Mouse (Mus musculus) CD8-positive naive resting alpha-beta T cell, adult 2 months (primary cell): ENCODE data around the gene Gal3st2c.
"Not testable (repeated sequence)": the region's sequence is repeated elsewhere in the genome, so short reads cannot be mapped to it uniquely, and the experiment has no call there.

ENCODE experiments used
- DNase-seq, 2 experiments: peaks; one replicate each; pipeline ENCODE4 v3.0.0; 2022; ENCODE audit warnings: low read depth in 2 of 2, low spot score in 2 of 2

Gal3st2c gene

GRCm38 (mm10) chr1:93990209-93990608, at the start of gene Gal3st2c:
TSS of gene Gal3st2c (plus strand) at chr1:93990509.
- not testable (repeated sequence) for DNase-seq

GRCm38 (mm10) chr1:93949087-93949486, 41.2 kb upstream of the Gal3st2c start:
- DNase-seq = not testable (repeated sequence)

GRCm38 (mm10) chr1:93966489-93966888, 23.8 kb upstream of the Gal3st2c start:
- DNase-seq = not testable (repeated sequence)

GRCm38 (mm10) chr1:93970380-93970779, 19.9 kb upstream of the Gal3st2c start:
- DNase-seq = not testable (repeated sequence)

GRCm38 (mm10) chr1:93970797-93971196, 19.5 kb upstream of the Gal3st2c start:
- not testable (repeated sequence) for DNase-seq

GRCm38 (mm10) chr1:93975764-93976163, 14.5 kb upstream of the Gal3st2c start:
- DNase-seq = not testable (repeated sequence)

GRCm38 (mm10) chr1:93978287-93978686, 12.0 kb upstream of the Gal3st2c start:
- not testable (repeated sequence) for DNase-seq

GRCm38 (mm10) chr1:93980932-93981331, 9.4 kb upstream of the Gal3st2c start:
- DNase-seq = not testable (repeated sequence)

GRCm38 (mm10) chr1:93986167-93986566, 4.1 kb upstream of the Gal3st2c start:
- no peak for DNase-seq

GRCm38 (mm10) chr1:93988786-93989185, 1.5 kb upstream of the Gal3st2c start:
- no peak for DNase-seq

- DNase-seq = not testable (repeated sequence)
Observed at GRCm38 (mm10) chr1:93991068-93991467, 759 bp downstream of the Gal3st2c start.

- DNase-seq = not testable (repeated sequence)
Observed at GRCm38 (mm10) chr1:93991491-93991890, 1.2 kb downstream of the Gal3st2c start.

GRCm38 (mm10) chr1:94001023-94001422, 10.7 kb downstream of the Gal3st2c start:
- no peak for DNase-seq

GRCm38 (mm10) chr1:94005954-94006506, 15.7 kb downstream of the Gal3st2c start:
- DNase-seq = not testable (repeated sequence)

- not testable (repeated sequence) for DNase-seq
Observed at GRCm38 (mm10) chr1:94008826-94009225, 18.5 kb downstream of the Gal3st2c start.

GRCm38 (mm10) chr1:94011643-94012042, 21.3 kb downstream of the Gal3st2c start:
- no peak for DNase-seq

- DNase-seq = no peak
Observed at GRCm38 (mm10) chr1:94020151-94020550, 29.8 kb downstream of the Gal3st2c start, which contains the start of gene Neu4. TSS of gene Neu4 (plus strand) at chr1:94020451.

- DNase-seq = no peak
Observed at GRCm38 (mm10) chr1:94027506-94028108, 37.3 kb downstream of the Gal3st2c start.

- DNase-seq = no peak
Observed at GRCm38 (mm10) chr1:94028741-94029140, 38.4 kb downstream of the Gal3st2c start.

- no peak for DNase-seq
Observed at GRCm38 (mm10) chr1:94033075-94033602, 42.8 kb downstream of the Gal3st2c start.

- DNase-seq = peak; percentile 75 to 76
Observed at GRCm38 (mm10) chr1:94034984-94035743, 44.9 kb downstream of the Gal3st2c start.

GRCm38 (mm10) chr1:94040391-94040790, 50.1 kb downstream of the Gal3st2c start:
- DNase-seq = no peak
